Mouse (Mus musculus): ENCODE measurements around the gene Atp8b5. TPM values are rescaled to one million over a fixed set of nuclear protein-coding genes. Genes with fewer than 3 reads are reported as not detected.

Gene Atp8b5
- total RNA-seq, 2 experiments from 2014 or later, result 0.06 TPM; not detected in 1

GRCm38 (mm10) chr4:43340096-43340804 lies 73.3 kb downstream of the Atp8b5 start:
- DNase-seq, result no peak
- no peak for TF ChIP-seq CTCF (IDR thresholded peaks at IDR 0.05)
- intact Hi-C loops (cut with DNase I), result loop anchor here (2.0 kb wide), 1 partner anchor 41 kb away; the partner anchor contains the start of gene Rusc2
- Histone ChIP-seq H3K4me3 (peak overlapping the region; percentile 60), H3K27ac (peak overlapping the region; percentile 73)

- Histone ChIP-seq H3K27ac (no peak overlapping the region), H3K4me3 (no peak overlapping the region)
- intact Hi-C loops (cut with DNase I), result loop anchor here (2.0 kb wide), 1 partner anchor 39 kb away; the partner anchor contains the start of gene Rusc2
- DNase-seq, result no peak
- no peak for TF ChIP-seq CTCF (IDR thresholded peaks at IDR 0.05)
Observed at GRCm38 (mm10) chr4:43341276-43341891, 74.4 kb downstream of the Atp8b5 start.

- intact Hi-C loops (cut with DNase I), result no loop called here
- TF ChIP-seq CTCF (IDR thresholded peaks at IDR 0.05), result no peak
- no peak overlapping the region for H3K4me3 ChIP-seq
Observed at GRCm38 (mm10) chr4:43342443-43342842, 75.5 kb downstream of the Atp8b5 start.

GRCm38 (mm10) chr4:43344932-43345331 lies 78.0 kb downstream of the Atp8b5 start:
- DNase-seq, result no peak
- no peak for TF ChIP-seq CTCF (IDR thresholded peaks at IDR 0.05)
- H3K4me3 ChIP-seq, result no peak overlapping the region
- intact Hi-C loops (cut with DNase I), result no loop called here
- no peak overlapping the region for H3K27ac ChIP-seq

More at GRCm38 (mm10) chr4:43342443-43342842, 75.5 kb downstream of the Atp8b5 start:
- no peak overlapping the region for H3K27ac ChIP-seq
- no peak for DNase-seq

DNA sequence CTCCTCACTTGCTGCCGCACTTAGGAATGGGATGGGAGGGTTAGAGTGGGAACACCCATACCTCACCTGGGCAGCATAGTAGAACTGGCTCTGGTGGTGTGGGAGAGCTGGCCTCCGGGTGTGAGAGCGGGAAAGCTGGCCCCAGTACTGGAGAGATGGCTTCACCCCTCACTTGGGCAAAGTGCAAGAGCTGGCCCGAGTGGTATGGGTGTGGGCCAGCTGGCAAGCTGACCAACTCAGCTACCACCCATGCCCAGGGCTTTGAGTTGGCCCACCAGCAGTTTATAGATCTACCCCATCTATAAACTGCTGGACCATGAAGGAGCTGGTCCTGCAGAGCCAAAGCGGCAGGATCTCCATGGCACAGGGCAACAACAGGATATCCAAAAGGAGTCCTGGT lies 82.2 kb downstream of the Atp8b5 start:
- peak; percentile 42 for DNase-seq

DNA sequence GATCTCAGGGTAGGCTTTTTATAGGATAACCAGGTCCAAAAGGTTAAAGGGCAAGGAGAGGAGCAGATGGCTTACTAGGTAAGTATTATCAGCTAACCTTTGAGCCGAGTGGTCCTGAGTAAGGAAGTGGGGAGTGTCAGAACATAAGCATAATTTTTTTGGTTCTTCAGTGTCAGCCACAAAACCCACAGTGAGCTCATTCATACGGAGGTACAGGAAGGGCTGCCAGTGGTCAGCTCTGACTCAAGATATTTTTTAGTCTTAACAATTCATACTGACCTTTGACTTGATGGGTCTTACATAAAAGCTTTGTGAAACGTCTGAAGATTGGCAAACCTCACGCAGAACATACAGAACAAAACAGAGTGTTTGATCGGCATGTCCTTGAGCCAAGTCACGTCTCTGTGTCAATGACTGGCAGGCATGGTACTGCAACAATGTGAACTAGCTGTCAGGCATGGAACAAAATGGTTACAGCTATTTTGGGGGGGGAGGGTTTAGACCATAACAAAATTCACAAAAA lies 83.1 kb downstream of the Atp8b5 start:
- no peak overlapping the region for H3K4me3 ChIP-seq
- no peak for DNase-seq
- peak overlapping the region; percentile 77 for H3K27ac ChIP-seq
- TF ChIP-seq CTCF (IDR thresholded peaks at IDR 0.05), result no peak
- intact Hi-C loops (cut with DNase I), result no loop called here

More for the DNA sequence above, 82.2 kb downstream of the Atp8b5 start:
- no peak for TF ChIP-seq CTCF (IDR thresholded peaks at IDR 0.05)
- H3K27ac ChIP-seq, result peak overlapping the region; percentile 77
- intact Hi-C loops (cut with DNase I), result no loop called here
- no peak overlapping the region for H3K4me3 ChIP-seq

- no peak; the same call in 1 of the 2 replicates for TF ChIP-seq CTCF (IDR thresholded peaks at IDR 0.05)
- intact Hi-C loops (cut with DNase I), result no loop called here
- no peak overlapping the region for H3K27ac ChIP-seq
- no peak for DNase-seq
- no peak overlapping the region for H3K4me3 ChIP-seq
Observed at GRCm38 (mm10) chr4:43353662-43354061, 86.7 kb downstream of the Atp8b5 start.

DNA sequence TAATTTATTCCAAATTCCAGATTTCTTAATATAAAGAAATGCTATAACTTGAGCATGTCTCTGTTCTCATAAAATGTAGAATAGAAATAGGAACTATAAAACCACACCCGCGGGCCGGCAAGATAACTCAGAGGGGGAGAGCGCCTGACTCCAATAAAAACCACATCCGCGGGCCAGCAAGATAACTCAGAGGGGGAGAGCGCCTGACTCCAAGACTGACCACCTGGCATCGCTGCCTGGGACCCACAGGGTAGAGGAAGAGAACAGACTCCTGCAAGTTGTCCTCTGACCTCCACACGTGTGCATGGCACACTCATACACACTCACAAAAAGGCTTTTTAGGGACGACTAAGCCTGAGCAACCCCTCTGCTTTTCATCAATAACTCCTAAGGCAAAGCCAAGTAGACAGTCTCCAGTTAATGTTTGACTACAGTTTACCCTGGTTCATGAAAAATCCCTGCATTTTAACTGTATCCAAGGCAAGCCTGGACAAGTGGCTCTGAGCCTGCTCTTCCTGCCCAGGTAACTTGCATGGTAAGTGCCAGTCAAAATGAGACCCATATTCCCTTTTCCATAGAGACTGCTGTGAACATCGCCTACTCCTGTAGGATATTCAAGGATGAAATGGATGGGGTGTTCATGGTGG lies 98.1 kb downstream of the Atp8b5 start:
- Histone ChIP-seq H3K27ac (peak overlapping the region; percentile 79; the same call in 1 of the 2 replicates), H3K4me3 (no peak overlapping the region)
- intact Hi-C loops (cut with DNase I), result no loop called here
- TF ChIP-seq CTCF (IDR thresholded peaks at IDR 0.05), result no peak
- no peak for DNase-seq

DNA sequence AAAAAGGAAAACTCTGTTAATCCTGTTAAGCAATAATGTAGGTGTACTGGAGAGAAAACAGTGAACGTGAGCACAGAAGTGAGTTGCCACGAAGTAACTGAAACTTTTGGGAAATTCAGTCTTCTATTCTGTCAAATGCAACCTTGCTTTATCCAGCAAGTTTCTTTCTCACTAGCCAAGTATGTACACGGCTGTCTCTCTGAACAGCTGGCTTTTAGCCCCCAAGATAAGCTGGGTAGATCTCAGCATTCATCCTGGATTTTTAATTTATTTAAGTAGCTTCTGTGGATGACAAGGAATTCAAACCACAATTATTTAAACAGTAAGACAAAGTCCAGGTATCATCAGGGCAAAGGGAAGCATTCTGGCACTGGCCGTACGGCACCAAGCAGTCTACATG lies 100.3 kb downstream of the Atp8b5 start:
- no peak for TF ChIP-seq CTCF (IDR thresholded peaks at IDR 0.05)
- DNase-seq, result no peak
- intact Hi-C loops (cut with DNase I), result no loop called here

GRCm38 (mm10) chr4:43367787-43368186 lies 100.8 kb downstream of the Atp8b5 start:
- intact Hi-C loops (cut with DNase I), result no loop called here
- no peak overlapping the region for H3K4me3 ChIP-seq
- no peak for TF ChIP-seq CTCF (IDR thresholded peaks at IDR 0.05)

More for the DNA sequence above, 100.3 kb downstream of the Atp8b5 start:
- Histone ChIP-seq H3K4me3 (no peak overlapping the region), H3K27ac (no peak overlapping the region)

DNA sequence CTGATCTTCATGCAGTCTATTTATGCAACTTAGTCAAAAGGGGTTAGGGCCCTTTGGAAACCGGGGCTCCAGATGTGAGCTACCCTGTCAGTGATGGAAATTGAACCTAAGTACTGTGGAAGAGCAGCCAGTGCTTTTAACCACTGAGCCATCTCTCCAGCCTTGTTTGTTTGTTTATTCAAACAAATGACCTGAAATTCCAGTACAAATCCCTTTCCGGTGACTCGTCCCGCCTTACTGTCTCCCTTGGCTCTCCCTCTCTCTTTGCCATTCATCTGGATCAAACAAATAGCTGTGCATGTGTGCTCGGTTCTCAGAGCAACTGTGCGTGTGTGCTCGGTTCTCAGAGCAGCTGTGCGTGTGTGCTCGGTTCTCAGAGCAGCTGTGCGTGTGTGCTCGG lies 104.4 kb downstream of the Atp8b5 start:
- intact Hi-C loops (cut with DNase I), result no loop called here
- Histone ChIP-seq H3K27ac (no peak overlapping the region), H3K4me3 (no peak overlapping the region)
- no peak for TF ChIP-seq CTCF (IDR thresholded peaks at IDR 0.05)
- no peak for DNase-seq

More at GRCm38 (mm10) chr4:43367787-43368186, 100.8 kb downstream of the Atp8b5 start:
- no peak for DNase-seq
- H3K27ac ChIP-seq, result no peak overlapping the region

GRCm38 (mm10) chr4:43372155-43372554 lies 105.2 kb downstream of the Atp8b5 start:
- TF ChIP-seq CTCF (IDR thresholded peaks at IDR 0.05), result peak; percentile 34; the same call in 1 of the 2 replicates
- intact Hi-C loops (cut with DNase I), result no loop called here
- Histone ChIP-seq H3K27ac (no peak overlapping the region), H3K4me3 (no peak overlapping the region)
- DNase-seq, result no peak

DNA sequence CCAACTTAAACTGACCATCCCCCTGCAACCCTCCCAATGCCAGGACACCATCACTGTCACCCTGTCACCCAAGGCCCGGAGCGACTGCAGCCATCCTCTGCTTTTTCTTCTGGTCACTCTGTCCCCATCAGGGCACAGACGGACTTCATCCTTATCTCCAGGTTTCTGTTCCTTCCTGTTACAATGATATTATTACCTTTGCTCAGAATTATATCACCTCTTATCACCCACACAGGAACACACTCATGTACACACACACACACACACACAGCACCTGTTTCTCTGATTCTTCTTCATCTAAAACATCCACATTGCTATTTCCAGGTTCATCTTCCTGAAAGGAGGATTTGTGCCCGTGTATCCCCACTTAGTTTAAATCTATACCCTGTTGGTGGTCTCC lies 107.3 kb downstream of the Atp8b5 start:
- Histone ChIP-seq H3K27ac (peak overlapping the region; percentile 69; the same call in 1 of the 2 replicates), H3K4me3 (no peak overlapping the region)
- DNase-seq, result no peak
- intact Hi-C loops (cut with DNase I), result no loop called here
- TF ChIP-seq CTCF (IDR thresholded peaks at IDR 0.05), result no peak

Measured in gastrocnemius, adult 2 months (tissue).